26 mouse cellular contexts compared by ENCODE assay signal in genomic region chr14:73295512-73295911, GRCm38 (mm10). TPM values are rescaled to one million over a fixed set of nuclear protein-coding genes. Genes with fewer than 3 reads are reported as not detected.
A peak's percentile ranks its signal among the peaks of the same experiment; 100 is the strongest.
DNase-seq lines count a peak whose midpoint lies in the region; ATAC-seq lines count a peak whose summit lies in the region.
"Had no signal": no experiment of that assay in that cellular context is flagged by ENCODE, and none has a peak within 500 bp of the region (broad histone marks: within the 10 kb centered on the region; RNA-seq: fewer than 3 reads in every experiment).

No protein-coding gene starts in this region.

- no peak for DNase-seq in heart, adult 9 months (ENCODE audit: low spot score in 2 of 2)
- DNase-seq in liver, embryonic 13.5 days, result no peak
- peak; percentile 21 for DNase-seq in large intestine, adult 2 months (ENCODE audit: low read depth, low spot score)
- DNase-seq in thymus, postnatal 0 days (ENCODE audit: low spot score), result no peak
- DNase-seq in retina, postnatal 1 day, result no peak
- DNase-seq: adrenal gland, adult 8-10 months; adrenal gland, postnatal 25 days; cerebellum, adult 18-20 months; cerebellum, adult 9-10 months; cerebellum, postnatal 14 days; forebrain, postnatal 0 days; gastrocnemius, adult 2 months; gastrocnemius, postnatal 14 days; heart, adult 18-20 months; heart, postnatal 10 days; heart, postnatal 4 days had no signal

- no peaks in the 10 kb centered on the region for H3K9me3 ChIP-seq in heart, embryonic 15.5 days (replicated peaks)
- H3K9me3 ChIP-seq in liver, embryonic 13.5 days (replicated peaks), result no peaks in the 10 kb centered on the region
- no peaks in the 10 kb centered on the region for H3K9me3 ChIP-seq in liver, embryonic 12.5 days (replicated peaks)
- H3K9me3 ChIP-seq: heart, embryonic 12.5 days had no signal

- ATAC-seq in heart, embryonic 15.5 days (replicated peaks; ENCODE audit: insufficient number of reproducible peaks, insufficient read depth, low FRiP score, low read depth), result 0 out of 2 replicates have a peak, but pooled peaks have one; percentile 31
- 0 out of 2 replicates have a peak, but pooled peaks have one; percentile 31 for ATAC-seq in liver, embryonic 13.5 days (ENCODE audit: low read depth)
- no peak for ATAC-seq in liver, embryonic 12.5 days
- 0 out of 2 replicates have a peak, but pooled peaks have one; percentile 39 for ATAC-seq in erythroblast, adult 5-6 weeks (replicated peaks; ENCODE audit: low FRiP score, poor library complexity, severe bottlenecking)
- ATAC-seq: activated CD4-positive, CD25-positive, alpha-beta regulatory T cell, adult 4 months; CD4-positive, CD25-positive, alpha-beta regulatory T cell, adult 4 months; forebrain, embryonic 14.5 days; forebrain, postnatal 0 days; hindbrain, postnatal 0 days; inflammation-experienced regulatory T-cells, adult 6 months had no signal

- no peak overlapping the region for H3K4me2 ChIP-seq in heart, embryonic 15.5 days
- H3K4me2 ChIP-seq in liver, embryonic 13.5 days, result no peak overlapping the region
- no peak overlapping the region for H3K4me2 ChIP-seq in liver, embryonic 12.5 days
- H3K4me2 ChIP-seq: heart, embryonic 12.5 days; hindbrain, embryonic 14.5 days had no signal

- H3K27ac ChIP-seq in heart, embryonic 15.5 days, result no peak overlapping the region
- no peak overlapping the region for H3K27ac ChIP-seq in liver, embryonic 13.5 days
- H3K27ac ChIP-seq in liver, embryonic 12.5 days, result no peak overlapping the region
- H3K27ac ChIP-seq: gastrocnemius, adult 2 months; hindbrain, embryonic 14.5 days; hindbrain, postnatal 0 days had no signal

- H3K4me1 ChIP-seq in heart, embryonic 15.5 days (replicated peaks), result 0 out of 2 replicates have a peak, but pooled peaks cover 2% of the 10 kb centered on the region
- H3K4me1 ChIP-seq in liver, embryonic 13.5 days (replicated peaks), result no peaks in the 10 kb centered on the region
- 0 out of 2 replicates have a peak, but pooled peaks cover 4% of the 10 kb centered on the region for H3K4me1 ChIP-seq in liver, embryonic 12.5 days

- H3K36me3 ChIP-seq in heart, embryonic 15.5 days, result no peaks in the 10 kb centered on the region
- H3K36me3 ChIP-seq in liver, embryonic 13.5 days, result peaks cover 23% of the 10 kb centered on the region
- peaks cover 36% of the 10 kb centered on the region for H3K36me3 ChIP-seq in liver, embryonic 12.5 days
- H3K36me3 ChIP-seq: heart, embryonic 12.5 days had no signal

- H3K27me3 ChIP-seq in heart, embryonic 15.5 days, result no peaks in the 10 kb centered on the region
- no peaks in the 10 kb centered on the region for H3K27me3 ChIP-seq in liver, embryonic 13.5 days
- H3K27me3 ChIP-seq in liver, embryonic 12.5 days (replicated peaks), result no peaks in the 10 kb centered on the region
- H3K27me3 ChIP-seq: heart, embryonic 12.5 days had no signal

- H3K4me3 ChIP-seq in heart, embryonic 15.5 days, result no peak overlapping the region
- no peak overlapping the region for H3K4me3 ChIP-seq in liver, embryonic 13.5 days (replicated peaks)
- H3K4me3 ChIP-seq in liver, embryonic 12.5 days, result no peak overlapping the region
- H3K4me3 ChIP-seq: gastrocnemius, adult 2 months; heart, embryonic 12.5 days had no signal

- H3K9ac ChIP-seq in heart, embryonic 15.5 days, result no peak overlapping the region
- no peak overlapping the region for H3K9ac ChIP-seq in liver, embryonic 13.5 days
- H3K9ac ChIP-seq in liver, embryonic 12.5 days, result no peak overlapping the region
- H3K9ac ChIP-seq: forebrain, postnatal 0 days; heart, embryonic 12.5 days; hindbrain, embryonic 14.5 days had no signal

- WGBS in heart, embryonic 15.5 days, result 46% methylated on average over 2 of the region's 2 CpGs
- 44% methylated on average over 2 of the region's 2 CpGs for WGBS in liver, embryonic 13.5 days (ENCODE audit: insufficient replicate concordance)
- WGBS in liver, embryonic 12.5 days (ENCODE audit: insufficient replicate concordance), result 67% methylated on average over 2 of the region's 2 CpGs
- 32% methylated on average over 2 of the region's 2 CpGs for WGBS in large intestine, adult 2 months

RNA-seq across cellular contexts. Expression of gene Rb1, which starts 30.1 kb away (rescaled TPM):
- 9.9 and 12.7 TPM in 2 replicates for polyA plus RNA-seq in heart, embryonic 15.5 days (2015; fragmentation: Nextera tagmentation; extraction: Ambion mirVana)
- 16.6 and 18.5 TPM in 2 replicates for polyA plus RNA-seq in liver, embryonic 13.5 days (2015; fragmentation: Nextera tagmentation; extraction: Ambion mirVana)
- 30.1 and 33.3 TPM in 2 replicates for polyA plus RNA-seq in liver, embryonic 12.5 days (2016; fragmentation: Nextera tagmentation; extraction: Ambion mirVana)
- total RNA-seq in erythroblast, adult 5-6 weeks (2015; ENCODE audit: low replicate concordance), result 223 and 234 TPM in 2 replicates
- total RNA-seq in erythroblast, adult 5-6 weeks (2017; ENCODE audit: low replicate concordance), result 215 and 334 TPM in 2 replicates
- polyA plus RNA-seq in large intestine, adult 2 months (2012; rRNA removed), result 5.0 and 9.0 TPM in 2 replicates
- 51.7 and 54.3 TPM in 2 replicates for polyA plus RNA-seq in thymus, postnatal 0 days (2015; fragmentation: Nextera tagmentation; extraction: Ambion mirVana)

RNA-seq across cellular contexts. Expression of gene Lpar6, which starts 57.8 kb away (rescaled TPM):
- polyA plus RNA-seq in heart, embryonic 15.5 days (2015; fragmentation: Nextera tagmentation; extraction: Ambion mirVana), result 8.7 and 8.8 TPM in 2 replicates
- 3.9 and 5.5 TPM in 2 replicates for polyA plus RNA-seq in liver, embryonic 13.5 days (2015; fragmentation: Nextera tagmentation; extraction: Ambion mirVana)
- 5.5 TPM in 2 replicates for polyA plus RNA-seq in liver, embryonic 12.5 days (2016; fragmentation: Nextera tagmentation; extraction: Ambion mirVana)
- total RNA-seq in erythroblast, adult 5-6 weeks (2015; ENCODE audit: low replicate concordance), result 3.8 and 8.8 TPM in 2 replicates
- total RNA-seq in erythroblast, adult 5-6 weeks (2017; ENCODE audit: low replicate concordance), result 1.8 and 4.2 TPM in 2 replicates
- 2.7 and 3.1 TPM in 2 replicates for polyA plus RNA-seq in large intestine, adult 2 months (2012; rRNA removed)
- 60.6 and 60.9 TPM in 2 replicates for polyA plus RNA-seq in thymus, postnatal 0 days (2015; fragmentation: Nextera tagmentation; extraction: Ambion mirVana)
